Mouse (Mus musculus) kidney, embryonic 14.5 days (tissue): ENCODE data around the gene Tmem29. TPM values are rescaled to one million over a fixed set of nuclear protein-coding genes. Genes with fewer than 3 reads are reported as not detected.
"Not testable (repeated sequence)": the region's sequence is repeated elsewhere in the genome, so short reads cannot be mapped to it uniquely, and the experiment has no call there.

Source experiments
- ATAC-seq: fragments of 200-750 bp; cut with Nextera tagmentation; 2 replicates; pipeline ENCODE4 v1.8.0; 2017; ENCODE audit warnings: moderate number of reproducible peaks, mild to moderate bottlenecking, moderate TSS enrichment, moderate library complexity; ENCODE audit not compliant: low FRiP score, low TSS enrichment
- H3K27ac ChIP-seq: fragments of 300-500 bp; sonication (generic); 2 replicates; pipeline ENCODE4 v1.5.1; 2014; ENCODE audit warnings: low read depth, mild to moderate bottlenecking, low read length, moderate library complexity, mixed read lengths
- H3K27me3 ChIP-seq: fragments of 300-500 bp; sonication (generic); 2 replicates; pipeline ENCODE4 v1.6.1; 2014; ENCODE audit warnings: mild to moderate bottlenecking, low read length; ENCODE audit not compliant: control insufficient read depth, insufficient read depth
- H3K36me3 ChIP-seq: fragments of 300-500 bp; sonication (generic); 2 replicates; pipeline ENCODE4 v1.6.1; 2014; ENCODE audit warnings: low read length, mixed read lengths; ENCODE audit not compliant: control insufficient read depth, insufficient read depth
- H3K4me1 ChIP-seq: fragments of 300-500 bp; sonication (generic); 2 replicates; pipeline ENCODE4 v1.6.1; 2014; ENCODE audit warnings: low read length, mixed read lengths; ENCODE audit not compliant: control insufficient read depth, insufficient read depth
- H3K4me2 ChIP-seq: fragments of 300-500 bp; sonication (generic); replicated peaks from 2 replicates; pipeline ENCODE4 v1.6.1; 2014; ENCODE audit warnings: low read depth, mild to moderate bottlenecking, low read length
- H3K4me3 ChIP-seq: fragments of 300-500 bp; sonication (generic); 2 replicates; pipeline ENCODE4 v1.5.1; 2014; ENCODE audit warnings: mild to moderate bottlenecking, low read length
- H3K9ac ChIP-seq: fragments of 300-500 bp; sonication (generic); 2 replicates; pipeline ENCODE4 v1.6.1; 2014; ENCODE audit warnings: low read depth, mild to moderate bottlenecking, low read length, moderate library complexity
- H3K9me3 ChIP-seq: fragments of 300-500 bp; sonication (generic); 2 replicates; pipeline ENCODE4 v1.6.1; 2016; ENCODE audit warnings: low read length; ENCODE audit not compliant: control insufficient read depth
- WGBS: fragments of 180-500 bp; shearing (Covaris S2); extraction: QIAGEN DNeasy Blood & Tissue Kit; methylation state at CpG from one replicate; pipeline ENCODE4 v1.1.7; 2014; 5-methylcytosine and 5-hydroxymethylcytosine counted together
- polyA plus RNA-seq: library from polyadenylated mRNA; unstranded; fragments of >200 nt; fragmentation: Nextera tagmentation; extraction: Ambion mirVana; gene quantifications from 2 replicates; pipeline ENCODE4 v1.2.1, GENCODE M21; 2014

The Tmem29 gene
- polyA plus RNA-seq: 42.7 and 61.0 TPM in 2 replicates

- Histone ChIP-seq H3K9me3 (no peaks in the 10 kb centered on the region), H3K9ac (peak within 1 kb of the TSS; percentile 58), H3K27me3 (no peaks in the 10 kb centered on the region), H3K27ac (peak within 1 kb of the TSS; percentile 59; the same call in 1 of the 2 replicates), H3K4me1 (no peaks in the 10 kb centered on the region), H3K4me2 (peak within 1 kb of the TSS; percentile 38), H3K4me3 (peak within 1 kb of the TSS; percentile 40), H3K36me3 (no peaks in the 10 kb centered on the region)
- peak; percentile 97 for ATAC-seq
- WGBS: 2% methylated on average over 30 of the region's 30 CpGs
Measured at GRCm38 (mm10) chrX:150458766-150459350, at the start of gene Tmem29. Gene Tmem29 (minus strand): TSS chrX:150459154.

GRCm38 (mm10) chrX:150508696-150509095 is 49.7 kb upstream of the Tmem29 start:
- no peak overlapping the region for H3K4me2 ChIP-seq
- no peaks in the 10 kb centered on the region for H3K4me1 ChIP-seq
- H3K4me3 ChIP-seq: no peak overlapping the region
- H3K9ac ChIP-seq: no peak overlapping the region
- H3K27ac ChIP-seq: no peak overlapping the region
- H3K27me3 ChIP-seq: no peaks in the 10 kb centered on the region
- WGBS: 85% methylated on average over 6 of the region's 6 CpGs
- ATAC-seq: no peak
- no peaks in the 10 kb centered on the region for H3K9me3 ChIP-seq
- no peaks in the 10 kb centered on the region for H3K36me3 ChIP-seq

- not testable (repeated sequence) for H3K9ac ChIP-seq, H3K27me3 ChIP-seq, H3K27ac ChIP-seq, H3K4me1 ChIP-seq, H3K4me3 ChIP-seq, H3K9me3 ChIP-seq, H3K36me3 ChIP-seq, H3K4me2 ChIP-seq, ATAC-seq
- 56% methylated on average over 1 of the region's 10 CpGs for WGBS
Measured at GRCm38 (mm10) chrX:150487811-150488210, 28.9 kb upstream of the Tmem29 start.

- not testable (repeated sequence) for H3K36me3 ChIP-seq, H3K4me3 ChIP-seq, H3K27me3 ChIP-seq, H3K9me3 ChIP-seq, H3K4me1 ChIP-seq, H3K4me2 ChIP-seq, ATAC-seq, H3K27ac ChIP-seq, H3K9ac ChIP-seq
- WGBS: 45% methylated on average over 4 of the region's 22 CpGs
Measured at GRCm38 (mm10) chrX:150486314-150487030, 27.5 kb upstream of the Tmem29 start.

- Histone ChIP-seq H3K4me3 (peak overlapping the region; percentile 45), H3K4me2 (no peak overlapping the region; the same call in 1 of the 2 replicates), H3K4me1 (no peaks in the 10 kb centered on the region), H3K9me3 (no peaks in the 10 kb centered on the region), H3K27ac (peak overlapping the region; percentile 88), H3K27me3 (no peaks in the 10 kb centered on the region), H3K9ac (peak overlapping the region; percentile 44; the same call in 1 of the 2 replicates), H3K36me3 (no peaks in the 10 kb centered on the region)
- WGBS: under 1% methylated on average over 34 of the region's 34 CpGs
- ATAC-seq: peak; percentile 97
Measured at GRCm38 (mm10) chrX:150477854-150478780, 19.2 kb upstream of the Tmem29 start.

- Histone ChIP-seq H3K9ac (no peak overlapping the region), H3K4me1 (no peaks in the 10 kb centered on the region), H3K4me3 (no peak overlapping the region), H3K4me2 (no peak overlapping the region), H3K27me3 (no peaks in the 10 kb centered on the region), H3K36me3 (no peaks in the 10 kb centered on the region), H3K9me3 (no peaks in the 10 kb centered on the region), H3K27ac (no peak overlapping the region)
- ATAC-seq: no peak
- WGBS: 96% methylated on average over 1 of the region's 1 CpGs
Measured at GRCm38 (mm10) chrX:150471416-150471815, 12.5 kb upstream of the Tmem29 start.

GRCm38 (mm10) chrX:150468266-150468665 is 9.3 kb upstream of the Tmem29 start:
- ATAC-seq: no peak
- 90% methylated on average over 2 of the region's 2 CpGs for WGBS
- no peak overlapping the region for H3K4me2 ChIP-seq

GRCm38 (mm10) chrX:150466817-150467216 is 7.9 kb upstream of the Tmem29 start:
- H3K4me3 ChIP-seq, H3K4me1 ChIP-seq, H3K4me2 ChIP-seq, H3K27ac ChIP-seq, H3K27me3 ChIP-seq, ATAC-seq, H3K9me3 ChIP-seq, H3K9ac ChIP-seq, H3K36me3 ChIP-seq: not testable (repeated sequence)
- 53% methylated on average over 8 of the region's 8 CpGs for WGBS

More at GRCm38 (mm10) chrX:150468266-150468665, 9.3 kb upstream of the Tmem29 start:
- Histone ChIP-seq H3K36me3 (no peaks in the 10 kb centered on the region), H3K27me3 (no peaks in the 10 kb centered on the region), H3K9me3 (no peaks in the 10 kb centered on the region), H3K4me1 (no peaks in the 10 kb centered on the region), H3K27ac (no peak overlapping the region), H3K9ac (no peak overlapping the region), H3K4me3 (no peak overlapping the region)
